Mouse (Mus musculus) brain, embryonic 14.5 days (tissue): ENCODE measurements around the gene Arl5c.

Experiments
- CTCF ChIP-seq: fragments of 200-500 bp; IDR thresholded peaks from 2 replicates; pipeline ENCODE4 v1.5.1; 2012; ENCODE audit warnings: inconsistent platforms, mild to moderate bottlenecking, moderate library complexity, borderline replicate concordance; ENCODE audit not compliant: insufficient read depth, insufficient read length; ENCODE audit errors: extremely low read depth
- POLR2A ChIP-seq: fragments of 200-500 bp; IDR thresholded peaks from 2 replicates; pipeline ENCODE4 v1.6.1; 2012; ENCODE audit warnings: mild to moderate bottlenecking, inconsistent platforms, borderline replicate concordance; ENCODE audit not compliant: poor library complexity, insufficient read depth, insufficient read length, severe bottlenecking; ENCODE audit errors: extremely low read depth

- no peak for TF ChIP-seq CTCF
- TF ChIP-seq POLR2A: no peak
Observed at GRCm38 (mm10) chr11:98042741-98043140, 46.8 kb upstream of the Arl5c start.
